Mouse (Mus musculus) lung, postnatal 14 days (tissue): Measurements from ENCODE around the gene Zfp786.
"Not testable (repeated sequence)": the region's sequence is repeated elsewhere in the genome, so short reads cannot be mapped to it uniquely, and the experiment has no call there.

Experiments
- DNase-seq: peaks from one replicate; pipeline ENCODE4 v3.0.0; 2021

The Zfp786 gene

DNA sequence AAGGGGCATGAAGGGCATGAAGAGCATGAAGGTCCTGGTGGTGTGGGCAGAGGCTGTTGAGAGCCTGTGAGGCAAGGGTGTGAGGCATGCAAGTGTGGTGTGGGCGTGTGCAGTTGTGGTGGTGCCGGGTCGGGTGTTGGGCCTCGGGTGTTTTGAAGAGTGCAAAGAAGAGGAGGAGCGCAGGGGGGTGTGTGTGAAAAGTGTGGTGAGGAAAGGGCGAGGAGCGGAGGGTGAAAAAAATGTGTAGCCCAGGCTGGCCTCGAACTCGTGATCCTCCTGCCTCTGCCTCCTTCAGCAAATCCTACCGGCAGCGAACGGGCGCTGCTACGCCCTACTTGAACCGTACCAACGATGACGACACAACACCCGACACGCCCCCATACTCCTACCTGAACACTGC, 58.9 kb downstream of the Zfp786 start:
- not testable (repeated sequence) for DNase-seq

DNA sequence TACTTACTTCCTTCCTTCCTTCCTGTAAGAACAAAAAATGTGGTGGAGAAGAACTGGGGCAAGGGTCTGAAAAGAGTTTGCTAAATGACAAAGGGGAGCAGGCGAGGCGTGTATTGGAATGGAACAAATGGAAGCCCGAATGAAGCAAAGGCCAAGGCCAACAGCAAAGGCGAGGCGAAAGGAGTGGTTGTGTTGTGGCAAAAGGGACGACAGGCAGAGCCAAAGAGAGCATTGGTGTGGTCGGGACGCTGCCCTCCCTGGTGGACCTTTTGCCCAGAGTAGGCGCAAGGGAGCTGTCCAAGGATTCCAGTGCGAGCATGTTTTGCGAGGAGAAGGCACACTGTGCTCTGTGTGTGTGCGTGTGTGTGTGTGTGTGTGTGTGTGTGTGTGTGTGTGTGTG, 59.6 kb downstream of the Zfp786 start:
- DNase-seq, result not testable (repeated sequence)

DNA sequence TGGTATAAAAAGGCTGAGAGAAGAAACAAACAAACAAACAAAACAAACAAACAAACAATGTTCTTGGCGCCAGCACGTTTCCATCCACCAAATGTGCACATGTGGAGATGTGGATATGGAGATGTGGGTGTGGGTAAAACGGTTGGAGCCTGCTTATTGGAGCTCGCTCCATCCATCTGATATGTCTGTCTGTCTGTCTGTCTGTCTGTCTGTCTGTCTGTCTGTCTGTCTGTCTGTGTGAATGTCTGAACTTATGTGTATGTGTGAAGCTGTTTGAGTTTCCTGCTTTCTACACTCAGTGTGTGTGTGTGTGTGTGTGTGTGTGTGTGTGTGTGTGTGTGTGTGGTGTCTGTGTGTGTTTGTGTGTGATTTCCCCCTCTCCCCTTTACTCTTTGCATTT, 60.8 kb downstream of the Zfp786 start:
- not testable (repeated sequence) for DNase-seq
